Mouse (Mus musculus): ENCODE data around the gene Abca2.

Gene Abca2

DNA sequence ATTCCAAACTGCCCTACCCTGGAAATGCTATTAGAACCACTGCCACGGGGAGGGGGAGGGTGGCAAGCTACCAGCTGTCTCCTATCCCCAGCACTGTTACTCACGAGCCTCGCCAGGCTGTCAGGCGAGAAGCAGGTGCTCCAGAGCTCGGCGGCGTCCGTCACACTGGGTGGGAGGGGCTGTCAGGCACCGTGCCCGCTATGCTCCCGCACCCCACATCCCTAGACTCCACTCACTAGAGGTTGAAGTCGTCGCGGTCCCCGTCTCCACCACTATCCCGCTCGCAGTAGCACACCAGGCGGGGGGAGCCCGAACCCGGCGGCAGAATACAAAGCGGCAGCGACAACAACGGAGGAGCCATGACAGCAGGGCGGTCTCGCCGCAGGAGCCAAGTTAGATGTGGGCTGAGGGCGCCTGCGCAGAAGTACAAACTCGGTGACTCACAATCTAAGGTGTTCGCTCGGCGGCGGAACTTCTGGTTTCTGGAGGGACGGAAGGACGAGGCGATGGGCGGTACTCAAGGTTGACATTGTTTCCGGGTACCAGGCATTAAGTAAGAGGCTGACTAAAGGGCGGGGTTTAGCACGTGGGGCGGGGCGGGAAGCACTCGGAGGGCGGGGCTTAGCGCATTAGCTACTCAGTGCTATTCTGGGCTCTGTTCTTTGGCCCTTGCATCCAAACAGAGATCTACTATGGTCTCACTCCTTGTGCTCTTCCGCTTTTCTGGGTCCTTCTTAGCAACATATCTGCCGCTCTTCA lies 32.2 kb downstream of the Abca2 start, which contains the start of gene Paxx:
TSS of gene Paxx (minus strand) at position 544 of the 759 bp plus-strand sequence.
- peak; percentile 98 for DNase-seq (ENCODE audit: low read depth)

DNA sequence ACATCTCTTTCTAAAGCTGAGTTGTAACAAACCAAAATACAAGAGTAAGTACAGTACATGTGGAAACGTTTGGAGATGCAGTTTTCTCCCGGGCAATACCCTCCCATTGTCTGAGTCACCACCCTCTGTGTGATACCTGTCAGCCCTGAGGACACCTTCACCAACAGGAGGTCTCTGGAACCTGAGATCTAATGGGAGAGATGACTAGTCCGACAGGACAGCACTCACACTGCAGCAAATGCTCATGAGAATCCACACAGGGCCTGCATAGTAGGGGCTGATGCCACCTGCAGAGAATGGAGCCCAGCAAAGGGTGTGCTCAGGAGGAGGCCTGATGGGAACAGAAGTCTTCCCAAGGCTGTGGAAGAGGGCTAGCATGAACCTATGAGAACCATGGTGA lies 32.9 kb downstream of the Abca2 start:
- no peak for DNase-seq (ENCODE audit: low read depth)

DNA sequence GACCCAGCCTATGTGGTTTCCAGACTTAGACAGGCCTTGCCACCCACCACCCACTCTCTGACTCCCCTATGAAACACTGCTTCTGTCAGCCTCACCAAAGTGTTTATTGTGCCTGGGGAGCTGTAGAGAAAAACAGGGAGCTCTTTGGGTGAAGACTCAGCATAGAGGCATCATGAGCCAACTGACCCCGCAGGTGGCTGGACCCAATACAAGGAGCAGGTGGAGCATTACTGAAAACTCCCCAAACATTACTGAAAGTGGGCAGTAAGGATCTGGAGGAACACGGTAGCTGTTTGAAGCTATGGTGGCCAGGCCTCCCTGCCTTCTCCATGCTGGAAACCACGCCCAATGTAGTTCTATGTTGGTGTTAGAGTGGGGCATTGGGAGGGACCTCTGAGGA lies 35.1 kb downstream of the Abca2 start:
- no peak for DNase-seq (ENCODE audit: low read depth)

DNA sequence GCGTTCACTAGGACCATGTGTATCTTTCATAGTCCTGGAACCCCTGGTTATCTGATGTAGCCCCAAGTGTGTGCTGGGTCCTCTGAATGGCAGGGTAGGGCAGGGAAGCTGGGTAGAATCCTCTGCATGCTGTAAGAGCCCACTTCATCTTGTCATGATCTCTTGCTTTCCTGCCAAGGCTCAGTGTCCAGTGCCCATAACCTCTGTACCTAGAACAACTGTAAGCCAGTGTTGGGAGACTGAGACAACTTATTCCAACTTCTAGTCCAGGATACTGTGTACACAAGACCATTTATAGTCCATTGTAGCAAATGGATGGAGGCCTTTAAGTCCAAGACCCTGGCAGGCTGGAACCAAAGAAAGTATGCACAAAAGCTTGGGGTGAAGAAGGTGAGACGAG lies 36.8 kb downstream of the Abca2 start:
- DNase-seq (ENCODE audit: low read depth) = no peak

DNA sequence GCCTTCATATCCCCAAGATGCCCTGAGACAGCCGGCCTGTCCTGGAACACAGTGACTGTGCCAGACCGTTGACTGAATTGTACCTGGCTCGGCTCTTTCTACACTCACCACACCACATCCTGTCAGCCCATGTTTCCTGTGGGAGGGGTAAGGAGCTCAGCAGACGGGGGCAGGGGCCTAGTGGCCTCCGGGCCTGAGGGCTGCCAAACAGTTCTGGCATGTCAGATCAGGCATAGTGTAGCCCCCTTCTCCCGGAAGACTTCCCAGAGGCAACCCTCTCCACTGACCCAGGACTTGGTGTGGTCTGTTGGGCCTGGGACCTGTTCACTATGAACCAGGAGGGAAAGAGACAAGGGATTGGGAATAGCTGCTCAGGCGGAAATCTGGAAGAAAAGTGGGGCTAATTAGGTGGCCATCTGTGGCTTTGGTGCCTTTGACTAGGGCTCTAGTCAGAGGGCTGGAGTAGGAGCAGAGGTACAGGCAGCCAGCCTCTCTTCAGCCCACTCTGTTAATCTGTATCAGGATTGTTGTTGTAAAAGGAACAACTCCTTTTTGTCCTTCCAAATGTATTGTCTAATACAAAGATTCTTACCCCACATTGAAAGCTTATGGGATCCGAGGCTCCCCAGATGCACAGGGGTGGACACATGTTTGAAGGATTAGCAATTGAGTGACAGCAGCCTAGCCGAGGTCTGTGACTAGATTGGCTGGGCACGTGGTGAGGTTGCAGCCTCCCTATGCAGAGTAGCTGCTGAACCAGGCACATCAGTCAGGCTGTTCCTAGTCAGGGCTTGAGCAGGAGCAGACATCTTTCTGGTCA lies 37.5 kb downstream of the Abca2 start:
- DNase-seq (ENCODE audit: low read depth) = no peak

DNA sequence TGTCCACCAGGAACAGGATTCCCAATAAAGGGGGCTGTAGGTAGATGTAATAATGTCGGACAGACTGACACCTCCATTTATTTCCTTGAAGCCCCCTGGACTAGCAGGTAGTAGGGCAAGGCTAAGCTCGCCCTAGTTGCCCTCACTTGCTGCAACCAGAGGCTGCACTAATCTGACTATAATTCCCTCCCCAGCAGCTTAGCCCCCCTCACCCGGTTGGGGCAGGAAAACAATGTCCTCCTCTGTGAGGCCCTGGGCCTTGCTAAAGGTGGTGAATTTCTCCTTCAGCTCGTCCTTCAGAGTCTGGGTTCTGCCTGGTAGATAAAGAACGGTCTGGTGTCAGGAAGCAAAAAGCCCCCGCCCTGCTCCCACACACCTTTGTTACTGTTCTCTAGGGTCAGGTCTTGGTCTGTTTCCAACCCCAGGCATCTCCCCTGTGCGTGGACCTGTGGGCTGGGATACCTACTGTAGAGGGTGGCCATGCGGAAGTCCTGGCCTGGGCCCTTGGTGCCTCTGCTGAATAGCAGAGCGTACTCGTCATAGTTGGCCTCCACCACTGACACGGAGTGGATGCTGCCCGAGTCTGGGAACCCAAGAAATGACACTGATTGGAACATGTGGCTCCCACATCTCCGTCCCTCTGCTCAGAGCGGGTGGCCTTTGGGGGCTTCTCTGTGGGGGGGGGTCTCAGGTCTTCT lies 39.3 kb downstream of the Abca2 start:
- no peak for DNase-seq (ENCODE audit: low read depth)

DNA sequence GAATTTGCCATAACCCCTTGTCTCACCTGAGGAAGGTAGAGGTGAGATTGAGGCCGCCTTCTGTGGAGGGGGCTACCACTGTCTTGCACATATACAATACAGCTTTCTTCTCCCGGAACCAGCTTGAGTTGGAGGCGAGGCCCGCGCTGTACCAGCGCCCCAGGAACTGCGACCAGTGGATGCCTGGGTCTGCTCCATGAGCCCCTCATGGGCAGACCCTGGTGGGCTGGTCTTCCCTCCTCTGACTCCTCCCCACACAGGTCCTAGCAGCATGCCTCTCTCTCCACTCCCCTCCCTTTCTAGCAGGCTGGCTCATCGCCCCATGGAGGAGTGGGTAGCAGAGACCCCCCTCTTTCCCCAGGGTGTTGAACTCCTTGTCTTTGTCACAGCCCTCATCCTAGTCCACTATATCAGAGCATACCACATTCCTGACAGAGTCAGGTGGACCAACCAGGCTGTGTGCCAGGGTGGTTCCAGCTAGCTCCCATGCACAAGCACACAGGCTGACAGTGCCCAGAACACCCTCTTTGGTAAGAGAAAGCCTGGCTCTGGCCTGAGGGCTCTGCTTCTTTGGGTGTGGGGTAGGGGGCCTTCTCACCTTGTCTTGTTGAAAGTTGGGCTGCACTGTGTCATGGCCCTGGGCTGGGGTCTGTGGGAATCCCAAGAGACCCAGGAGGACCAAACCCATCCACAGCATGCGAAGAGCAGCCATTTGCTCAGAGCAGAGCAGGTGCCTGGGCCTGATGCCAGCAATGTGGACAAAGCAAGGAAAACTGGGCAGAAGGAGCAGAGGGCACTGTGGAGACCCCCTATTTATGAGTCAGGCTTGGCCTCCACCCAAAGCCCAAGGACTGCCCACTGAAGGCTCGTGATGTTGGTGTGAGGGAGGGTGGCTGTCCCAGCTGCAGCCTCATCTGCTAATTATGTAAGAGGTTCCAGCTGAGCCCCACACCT lies 40.7 kb downstream of the Abca2 start:
- no peak for DNase-seq (ENCODE audit: low read depth)

DNA sequence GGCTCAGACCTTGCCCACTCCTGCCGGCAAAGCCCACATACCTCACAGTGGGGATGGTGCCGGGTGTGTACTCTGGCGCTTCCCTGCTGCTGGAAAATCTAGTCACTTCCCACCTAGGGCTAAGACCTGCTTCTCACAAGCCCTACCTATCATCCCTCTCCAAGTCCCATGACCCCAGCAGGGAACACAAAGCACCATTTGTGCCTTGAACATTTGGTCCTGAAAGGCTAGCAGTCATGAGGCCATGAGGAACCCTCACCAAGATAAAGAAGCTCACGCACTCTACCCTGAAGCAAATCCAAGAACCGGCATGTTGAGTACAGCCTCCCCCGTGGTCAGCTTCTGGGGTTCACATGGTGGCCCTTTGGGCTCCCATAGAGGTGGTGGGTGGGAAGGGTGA lies 41.5 kb downstream of the Abca2 start, which contains the start of gene Ptgds:
TSS of gene Ptgds (minus strand) at position 78 of the 400 bp plus-strand sequence.
- DNase-seq (ENCODE audit: low read depth) = no peak

DNA sequence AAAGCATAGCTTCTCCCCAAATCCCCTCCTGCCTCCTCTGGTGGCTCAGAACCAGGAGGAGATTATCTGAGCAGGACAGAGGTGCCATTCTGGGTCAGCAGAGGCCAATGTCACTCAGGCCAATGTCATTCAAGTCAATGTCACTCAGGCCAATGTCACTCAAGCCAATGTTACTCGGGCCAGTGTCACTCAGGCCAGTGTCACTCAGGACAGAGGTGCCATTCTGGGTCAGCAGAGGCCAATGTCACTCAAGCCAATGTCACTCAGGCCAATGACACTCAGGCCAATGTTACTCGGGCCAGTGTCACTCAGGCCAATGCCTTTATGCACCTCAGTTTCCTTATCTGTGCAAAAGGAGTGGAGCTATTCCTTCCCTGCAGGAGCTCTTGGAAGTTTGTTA lies 44.0 kb downstream of the Abca2 start:
- DNase-seq (ENCODE audit: low read depth) = no peak

DNA sequence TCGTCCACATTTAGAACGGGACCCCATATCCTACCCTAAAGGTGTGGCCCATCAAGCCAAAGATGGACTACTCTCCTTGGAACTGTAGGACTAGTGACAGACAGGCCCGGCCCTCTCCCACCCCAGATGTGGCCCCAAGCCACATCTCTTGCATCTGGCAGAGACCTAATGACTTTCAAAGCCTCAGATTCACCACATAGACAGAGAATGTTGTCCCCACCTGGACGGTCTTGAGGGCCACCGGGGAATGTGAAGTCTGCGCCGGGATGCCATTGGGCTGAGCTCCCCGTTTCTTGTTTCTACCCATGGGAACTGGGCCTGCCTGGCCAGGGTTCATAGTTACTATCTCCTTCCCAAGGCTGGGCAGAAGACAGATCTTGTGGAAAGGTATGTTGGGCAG lies 49.0 kb downstream of the Abca2 start:
- no peak for DNase-seq (ENCODE audit: low read depth)

DNA sequence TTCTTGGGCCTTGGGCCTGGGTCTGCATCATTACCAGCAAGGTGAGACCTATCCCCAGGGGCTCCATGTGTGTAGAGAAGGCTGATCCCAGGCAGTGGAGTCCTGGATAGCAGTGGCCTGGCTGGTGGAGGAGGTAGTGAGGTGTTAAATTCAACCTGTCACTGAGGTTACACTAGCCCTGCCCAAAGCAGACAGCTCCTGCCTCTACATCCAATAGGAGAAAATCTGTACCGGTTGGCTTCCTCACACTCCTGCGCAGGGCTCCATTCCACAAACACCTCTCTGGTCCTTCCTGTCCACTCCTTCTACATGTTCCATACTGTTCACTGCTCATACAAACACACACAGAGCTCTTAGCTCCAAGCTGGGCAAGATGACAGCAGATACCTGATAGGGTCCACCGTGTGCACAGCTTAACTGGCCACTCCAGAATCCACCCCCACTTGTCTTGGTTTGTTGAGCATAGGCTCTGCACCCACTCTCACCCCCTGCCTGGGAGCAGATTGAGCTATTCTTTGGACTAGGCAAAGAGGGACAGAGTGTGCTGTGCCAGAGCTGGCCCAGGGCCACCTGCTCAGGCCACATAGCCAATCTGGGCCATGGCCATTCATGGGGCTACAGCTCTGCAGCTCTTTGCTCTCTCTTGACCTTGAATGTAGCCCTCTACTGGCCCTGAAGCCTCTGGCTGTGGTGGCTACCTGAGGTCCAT lies 49.6 kb downstream of the Abca2 start:
- DNase-seq (ENCODE audit: low read depth) = no peak

DNA sequence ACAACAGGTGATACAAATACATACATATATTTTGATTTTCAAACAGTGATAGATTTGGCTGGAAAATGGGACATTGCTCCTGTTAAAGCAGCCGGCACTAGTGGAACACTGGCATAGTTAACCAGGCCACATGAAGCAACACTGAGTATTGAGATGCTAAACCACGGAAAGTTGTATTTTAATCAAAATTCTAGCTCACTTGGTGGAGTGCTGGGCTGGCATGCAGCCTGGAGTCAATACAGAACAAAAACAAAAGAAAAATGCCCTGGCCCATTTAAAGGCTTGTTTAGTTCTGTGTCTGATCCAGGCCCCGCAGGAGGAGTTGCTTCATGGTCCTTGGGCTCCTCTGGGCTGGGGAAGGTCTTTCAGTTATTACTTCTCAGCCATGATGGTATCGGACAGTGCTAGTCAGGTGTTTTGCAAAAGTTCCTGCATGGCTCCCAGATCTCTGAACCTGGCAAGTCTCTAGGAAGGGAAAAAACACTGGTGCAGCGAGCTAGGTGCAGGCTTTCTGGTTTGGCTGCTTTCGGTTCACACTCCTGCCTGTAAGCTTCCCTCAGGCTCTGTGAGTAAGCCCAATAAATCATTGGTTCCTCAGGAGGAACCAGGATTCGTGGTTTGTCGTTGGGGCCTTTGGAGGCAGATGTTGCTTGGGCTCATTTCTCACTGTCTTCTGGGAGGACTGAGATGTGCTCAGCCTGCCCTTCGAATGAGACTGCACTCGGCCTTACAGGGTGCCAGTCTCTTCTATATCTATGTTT lies 51.2 kb downstream of the Abca2 start:
- DNase-seq (ENCODE audit: low read depth) = no peak

DNA sequence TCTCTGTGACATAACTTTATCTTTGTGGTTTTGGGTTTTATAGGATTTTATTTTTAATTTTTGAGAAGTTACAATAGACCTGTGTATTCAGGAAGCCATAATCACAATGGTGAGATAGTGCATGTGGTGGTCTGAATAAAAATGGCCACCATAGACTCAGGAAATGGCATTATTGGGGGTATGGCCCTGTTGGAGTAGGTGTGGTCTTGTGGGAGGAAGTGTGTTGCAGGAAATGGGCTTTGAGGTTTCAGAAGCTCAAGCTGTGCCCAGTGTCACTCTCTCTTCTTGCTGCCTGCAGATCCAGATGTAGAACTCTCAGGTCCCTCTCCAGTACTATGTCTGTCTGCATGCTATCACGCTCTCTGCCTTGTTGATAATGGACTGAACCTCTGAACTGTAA lies 52.0 kb downstream of the Abca2 start:
- no peak for DNase-seq (ENCODE audit: low read depth)

DNA sequence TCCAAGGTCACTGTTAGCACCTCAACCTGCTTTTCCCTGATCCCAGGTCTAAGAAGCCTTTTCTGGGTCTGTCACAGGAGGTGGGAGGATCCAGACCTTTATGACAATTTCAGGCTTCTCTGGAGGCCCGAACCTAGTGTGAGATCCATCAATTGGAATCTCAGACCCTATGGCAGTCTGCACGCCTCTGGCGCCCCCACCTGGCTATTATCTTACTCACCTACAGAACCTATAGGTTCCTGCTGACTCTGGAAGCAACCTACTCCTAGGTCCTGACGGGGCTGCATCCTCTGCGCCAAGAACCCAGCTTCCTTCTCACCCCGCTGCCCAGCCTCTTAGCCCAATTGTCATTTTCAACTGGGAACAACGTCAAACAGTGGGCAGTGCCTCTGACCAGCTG lies 54.5 kb downstream of the Abca2 start:
- DNase-seq (ENCODE audit: low read depth) = no peak

DNA sequence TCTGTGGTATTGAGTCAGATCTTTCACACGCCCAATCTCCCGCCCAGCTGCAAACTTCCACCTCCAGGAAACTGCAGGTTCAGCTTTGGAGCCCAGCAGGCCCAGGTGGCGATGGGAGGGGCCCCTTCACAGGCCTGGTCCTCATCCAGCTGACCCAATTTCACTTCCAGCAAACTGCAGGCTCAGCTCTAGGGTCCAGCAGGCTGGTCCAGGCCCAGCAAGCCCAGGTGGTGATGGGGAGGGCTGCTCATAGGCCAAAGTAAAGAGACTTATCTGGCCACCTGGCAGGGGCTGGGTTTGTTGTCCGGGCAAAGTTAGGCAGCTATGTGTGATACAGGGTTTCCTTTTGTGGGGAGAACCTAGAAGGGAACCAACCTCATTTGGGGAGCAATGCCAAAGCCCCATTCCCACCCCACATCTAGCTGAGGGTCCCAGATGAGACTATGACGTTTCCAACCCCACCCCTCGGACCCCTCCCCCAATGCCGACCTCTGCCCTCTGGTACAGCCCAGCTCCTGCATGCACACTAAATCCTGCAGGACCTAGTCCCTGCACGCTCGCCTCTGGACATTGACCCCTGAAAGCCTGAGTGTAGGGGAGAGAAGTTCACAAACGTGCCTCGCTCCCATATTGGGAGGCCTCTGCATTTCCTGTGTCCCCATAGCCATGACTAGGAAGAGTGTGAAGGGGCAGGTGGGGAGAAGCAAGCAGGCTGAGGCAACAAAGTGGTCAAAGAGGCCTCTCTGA lies 56.6 kb downstream of the Abca2 start:
- no peak for DNase-seq (ENCODE audit: low read depth)

DNA sequence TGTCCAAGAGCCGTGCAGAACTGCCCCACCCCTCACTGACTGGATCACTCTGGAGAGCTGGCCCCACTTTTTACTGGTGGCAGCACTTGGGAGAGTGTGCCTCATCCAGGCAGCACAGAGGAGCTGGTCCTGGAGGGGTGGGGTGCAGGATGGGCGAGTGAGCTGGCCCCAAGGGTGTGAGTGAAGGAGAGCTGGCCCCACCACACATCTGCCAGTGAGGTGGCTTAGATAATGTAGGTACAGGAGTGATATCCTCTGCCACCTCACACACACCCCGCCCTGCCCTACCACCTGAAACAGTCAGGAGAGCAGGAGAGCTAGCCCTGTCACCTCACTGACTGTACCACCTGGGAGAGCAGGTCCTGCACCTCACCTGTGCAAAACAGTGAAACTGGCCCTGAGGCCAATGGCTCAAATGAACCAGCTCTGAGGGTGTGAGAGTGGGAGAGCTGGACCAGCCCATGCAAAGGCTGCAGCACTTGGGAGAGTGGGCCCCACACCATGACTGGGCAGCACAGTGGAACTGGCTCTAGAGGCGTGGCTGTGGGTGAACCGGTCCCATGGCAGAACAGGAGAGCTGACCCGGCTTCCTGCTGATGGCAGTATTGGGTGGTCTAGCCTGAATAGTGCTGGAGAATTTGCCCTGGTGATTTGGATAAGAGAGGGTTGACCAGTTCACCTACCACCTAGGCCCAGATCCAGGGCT lies 59.6 kb downstream of the Abca2 start:
- DNase-seq (ENCODE audit: low read depth) = no peak

DNA sequence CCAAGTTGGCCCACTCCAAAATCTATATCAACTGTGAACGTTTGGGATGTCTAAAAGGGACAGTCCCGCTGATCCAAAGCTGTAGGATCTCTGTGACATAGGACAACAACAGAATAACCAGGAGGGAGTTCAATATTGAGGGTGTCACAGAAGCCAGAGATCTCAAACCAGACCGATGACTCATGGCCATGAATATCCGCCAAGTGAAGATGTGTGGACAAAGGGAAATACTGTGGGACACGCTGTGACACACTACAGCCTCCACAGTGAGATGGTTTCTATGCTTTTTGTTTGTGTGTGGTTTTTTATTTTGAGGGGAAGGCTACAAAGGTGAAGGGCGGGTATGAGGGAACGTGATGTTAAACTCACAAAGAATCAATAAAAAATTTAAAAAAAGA lies 60.2 kb downstream of the Abca2 start:
- no peak for DNase-seq (ENCODE audit: low read depth)

DNA sequence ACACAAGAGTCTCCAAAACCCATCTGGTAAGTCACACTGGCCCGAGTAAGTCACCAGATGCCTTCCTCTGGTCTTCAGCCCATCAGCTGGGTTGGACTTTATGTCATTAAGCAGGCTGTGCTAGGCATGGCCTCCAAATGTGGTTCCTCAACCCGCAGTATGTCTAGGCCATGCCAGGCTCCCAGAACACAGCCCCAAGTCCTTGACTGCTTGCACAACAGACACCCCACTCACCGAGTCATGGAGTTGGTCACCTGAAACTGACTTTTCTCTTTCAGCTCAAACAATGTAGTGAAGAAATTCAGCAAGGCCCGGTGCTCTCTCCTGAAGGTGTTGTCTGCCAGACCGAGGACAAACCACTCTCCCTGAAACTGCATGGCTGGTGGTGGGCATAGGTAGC lies 64.5 kb downstream of the Abca2 start:
- no peak for DNase-seq (ENCODE audit: low read depth)

DNA sequence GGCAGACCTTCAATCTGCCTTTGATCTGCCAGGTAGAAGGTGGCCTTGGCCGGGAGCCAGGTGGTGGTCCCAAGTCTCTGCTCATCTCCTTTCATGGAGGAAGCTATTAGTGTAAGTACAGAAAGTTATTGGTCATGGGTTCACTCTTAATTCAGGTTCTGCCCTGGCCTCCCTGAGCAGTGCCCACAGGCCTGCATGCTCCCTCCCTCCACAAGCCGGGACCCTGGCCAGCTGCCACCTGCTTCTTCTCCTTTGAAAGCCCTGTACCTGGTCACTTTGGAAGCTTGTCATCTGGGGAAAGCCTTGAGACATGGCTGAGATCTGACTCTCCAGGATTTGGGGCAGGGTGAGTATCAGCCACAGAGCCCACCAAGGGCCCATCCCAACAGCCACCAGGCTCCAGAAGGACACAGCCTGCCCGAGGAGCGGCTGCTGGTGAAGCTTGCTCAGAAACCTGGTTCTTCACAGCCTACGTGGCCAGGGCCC lies 65.0 kb downstream of the Abca2 start, which contains the start of gene Lcn12:
TSS of gene Lcn12 (minus strand) at position 436 of the 486 bp plus-strand sequence.
- no peak for DNase-seq (ENCODE audit: low read depth)
